Mouse (Mus musculus) hindbrain, postnatal 0 days (tissue): ENCODE data around the gene Anks1. TPM values are rescaled to one million over a fixed set of nuclear protein-coding genes. Genes with fewer than 3 reads are reported as not detected.
"Not testable (repeated sequence)": the region's sequence is repeated elsewhere in the genome, so short reads cannot be mapped to it uniquely, and the experiment has no call there.

Experiments used
- ATAC-seq: fragments of 200-750 bp; cut with Nextera tagmentation; 2 replicates; pipeline ENCODE4 v1.8.0; 2017; ENCODE audit warnings: mild to moderate bottlenecking, moderate TSS enrichment, moderate library complexity
- DNase-seq: peaks from one replicate; pipeline ENCODE4 v3.0.0-alpha.2; 2015; ENCODE audit warnings: low spot score
- H3K27ac ChIP-seq: fragments of 300-500 bp; sonication (generic); 2 replicates; pipeline ENCODE4 v1.5.1; 2014; ENCODE audit warnings: mild to moderate bottlenecking
- H3K27me3 ChIP-seq: fragments of 300-500 bp; sonication (generic); 2 replicates; pipeline ENCODE4 v1.6.1; 2014; ENCODE audit warnings: low read length, mixed read lengths; ENCODE audit not compliant: insufficient read depth
- H3K36me3 ChIP-seq: fragments of 300-500 bp; sonication (generic); 2 replicates; pipeline ENCODE4 v1.6.1; 2014; ENCODE audit warnings: low read length, mixed read lengths; ENCODE audit not compliant: insufficient read depth
- H3K4me1 ChIP-seq: fragments of 300-500 bp; sonication (generic); 2 replicates; pipeline ENCODE4 v1.6.1; 2014; ENCODE audit warnings: antibody characterized with exemption, low read length, mixed read lengths; ENCODE audit not compliant: insufficient read depth
- H3K4me2 ChIP-seq: fragments of 300-500 bp; sonication (generic); 2 replicates; pipeline ENCODE4 v1.6.1; 2014; ENCODE audit warnings: low read depth, mild to moderate bottlenecking, low read length, moderate library complexity, mixed read lengths
- H3K4me3 ChIP-seq: fragments of 300-500 bp; sonication (generic); 2 replicates; pipeline ENCODE4 v1.5.1; 2014; ENCODE audit warnings: low read length
- H3K9ac ChIP-seq: fragments of 300-500 bp; sonication (generic); replicated peaks from 2 replicates; pipeline ENCODE4 v1.6.1; 2014; ENCODE audit warnings: mild to moderate bottlenecking, low read length, moderate library complexity, mixed read lengths
- H3K9me3 ChIP-seq: fragments of 300-500 bp; sonication (generic); 2 replicates; pipeline ENCODE4 v1.6.1; 2016; ENCODE audit warnings: low read length, mixed read lengths
- CTCF ChIP-seq: IDR thresholded peaks from 2 replicates; pipeline ENCODE4 v1.5.1; 2016; ENCODE audit warnings: antibody characterized with exemption, control low read depth, low read depth
- WGBS: fragments of 180-500 bp; shearing (Covaris S2); extraction: QIAGEN DNeasy Blood & Tissue Kit; methylation state at CpG from one replicate; pipeline ENCODE4 v1.1.7; 2014; 5-methylcytosine and 5-hydroxymethylcytosine counted together
- polyA plus RNA-seq: library from polyadenylated mRNA; unstranded; fragments of >200 nt; fragmentation: Nextera tagmentation; extraction: Ambion mirVana; gene quantifications from 2 replicates; pipeline ENCODE4 v1.2.1, GENCODE M21; 2015
- total RNA-seq: library from RNA; depleted of rRNA; stranded (reverse); fragments of >200 nt; gene quantifications from 2 replicates; pipeline ENCODE4 v1.2.3, GENCODE M21; 2014

Anks1 gene
- total and polyA plus RNA-seq, 2 experiments from 2014 or later = 35.8 to 102 TPM

GRCm38 (mm10) chr17:27980391-27980955 lies 71.4 kb downstream of the Anks1 start:
- Histone ChIP-seq H3K4me2 (no peak overlapping the region), H3K4me1 (no peaks in the 10 kb centered on the region), H3K27me3 (no peaks in the 10 kb centered on the region), H3K9ac (no peak overlapping the region), H3K36me3 (peaks cover 25% of the 10 kb centered on the region), H3K4me3 (no peak overlapping the region), H3K27ac (no peak overlapping the region), H3K9me3 (no peaks in the 10 kb centered on the region)
- no peak for DNase-seq
- ATAC-seq = no peak
- TF ChIP-seq CTCF = no peak
- WGBS = 88% methylated on average over 3 of the region's 3 CpGs

DNA sequence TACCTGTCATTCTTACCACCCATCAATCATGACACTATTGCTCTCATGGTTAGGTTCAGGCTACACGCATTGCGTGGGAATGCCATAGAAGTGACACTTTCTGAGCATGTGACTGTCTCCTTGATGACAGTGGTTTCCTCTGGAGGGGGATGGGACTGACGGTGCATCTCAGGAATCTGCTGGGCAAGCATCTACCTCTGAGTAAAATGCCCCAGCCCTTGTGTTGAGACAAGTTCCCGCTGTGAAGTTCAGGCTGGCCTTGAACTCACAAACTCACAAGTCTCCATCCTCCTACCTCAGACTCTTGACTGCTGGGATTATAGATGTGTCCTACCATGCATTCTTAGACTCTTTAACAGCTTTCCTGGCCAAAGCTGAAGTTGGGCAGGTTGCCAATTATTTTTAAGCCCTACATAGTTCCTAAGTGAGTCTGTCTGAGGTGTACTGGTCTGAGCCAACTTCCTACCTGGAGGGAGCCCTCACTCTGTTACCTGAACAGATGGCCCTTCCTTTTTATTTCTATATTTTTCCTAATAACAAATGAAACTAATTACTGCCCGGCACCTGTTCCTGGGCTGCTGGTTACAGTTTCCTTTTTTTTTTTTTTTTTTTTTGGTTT lies 72.5 kb downstream of the Anks1 start:
- H3K9ac ChIP-seq = no peak overlapping the region

GRCm38 (mm10) chr17:27982070-27982457 lies 73.0 kb downstream of the Anks1 start:
- H3K27me3 ChIP-seq = not testable (repeated sequence)
- 84% methylated on average over 13 of the region's 14 CpGs for WGBS

More for the DNA sequence above, 72.5 kb downstream of the Anks1 start:
- Histone ChIP-seq H3K27ac (no peak overlapping the region), H3K4me1 (no peaks in the 10 kb centered on the region), H3K9me3 (no peaks in the 10 kb centered on the region), H3K27me3 (no peaks in the 10 kb centered on the region), H3K36me3 (peaks cover 31% of the 10 kb centered on the region), H3K4me3 (no peak overlapping the region), H3K4me2 (no peak overlapping the region)
- no peak for ATAC-seq
- 82% methylated on average over 5 of the region's 5 CpGs for WGBS
- TF ChIP-seq CTCF = no peak
- no peak for DNase-seq

DNA sequence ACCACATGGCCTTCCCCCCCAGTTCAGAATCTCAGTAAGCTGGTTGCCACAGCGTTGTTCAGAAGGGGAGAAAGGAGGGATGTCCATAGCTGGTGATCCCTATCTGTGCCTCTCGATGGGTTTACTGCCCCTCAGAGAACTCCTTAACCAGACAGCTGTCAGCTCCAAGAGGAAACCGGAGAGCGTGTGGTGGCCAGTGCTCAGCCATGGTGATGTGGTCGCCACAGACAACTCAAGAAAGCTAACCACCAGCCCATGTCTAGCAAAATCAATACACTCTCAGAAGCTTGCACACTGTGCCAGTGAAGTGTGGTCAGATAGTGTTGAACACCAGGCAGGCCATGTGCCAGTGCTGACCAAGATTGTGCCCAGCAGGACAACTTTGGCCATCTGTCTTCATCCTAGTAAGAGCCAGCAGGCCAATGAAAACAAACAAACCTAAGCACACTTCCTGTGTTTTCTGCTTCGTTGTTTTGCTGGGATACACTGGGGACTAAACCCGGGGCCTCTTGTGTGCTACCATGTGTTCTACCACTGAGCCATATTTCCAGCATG lies 73.7 kb downstream of the Anks1 start:
- H3K4me2 ChIP-seq = no peak overlapping the region
- peak; percentile 41 for DNase-seq

More at GRCm38 (mm10) chr17:27982070-27982457, 73.0 kb downstream of the Anks1 start:
- not testable (repeated sequence) for H3K9ac ChIP-seq, ATAC-seq, H3K4me2 ChIP-seq, H3K9me3 ChIP-seq, DNase-seq, H3K4me3 ChIP-seq, H3K4me1 ChIP-seq, H3K27ac ChIP-seq
- H3K36me3 ChIP-seq = peaks cover 32% of the 10 kb centered on the region

GRCm38 (mm10) chr17:27984421-27984820 lies 75.3 kb downstream of the Anks1 start:
- WGBS = 93% methylated on average over 12 of the region's 12 CpGs
- Histone ChIP-seq H3K4me2 (no peak overlapping the region), H3K9me3 (no peaks in the 10 kb centered on the region), H3K4me1 (no peaks in the 10 kb centered on the region), H3K27me3 (no peaks in the 10 kb centered on the region), H3K9ac (no peak overlapping the region), H3K36me3 (peaks cover 23% of the 10 kb centered on the region; the same call in 1 of the 2 replicates), H3K4me3 (no peak overlapping the region), H3K27ac (no peak overlapping the region)
- DNase-seq (no peak), ATAC-seq (no peak)
- peak; percentile 56 for TF ChIP-seq CTCF

More for the DNA sequence above, 73.7 kb downstream of the Anks1 start:
- H3K4me3 ChIP-seq = no peak overlapping the region
- H3K27me3 ChIP-seq = no peaks in the 10 kb centered on the region
- 70% methylated on average over 7 of the region's 7 CpGs for WGBS
- no peaks in the 10 kb centered on the region for H3K4me1 ChIP-seq
- H3K36me3 ChIP-seq = peaks cover 31% of the 10 kb centered on the region
- H3K27ac ChIP-seq = no peak overlapping the region
- ATAC-seq = no peak
- TF ChIP-seq CTCF = no peak
- H3K9me3 ChIP-seq = no peaks in the 10 kb centered on the region
- no peak overlapping the region for H3K9ac ChIP-seq

GRCm38 (mm10) chr17:27986106-27986505 lies 77.0 kb downstream of the Anks1 start:
- TF ChIP-seq CTCF = no peak
- Histone ChIP-seq H3K36me3 (peaks cover 27% of the 10 kb centered on the region; the same call in 1 of the 2 replicates), H3K4me2 (no peak overlapping the region), H3K9me3 (no peaks in the 10 kb centered on the region), H3K4me1 (no peaks in the 10 kb centered on the region), H3K27me3 (no peaks in the 10 kb centered on the region), H3K4me3 (no peak overlapping the region), H3K9ac (no peak overlapping the region), H3K27ac (no peak overlapping the region)
- DNase-seq = no peak
- ATAC-seq = no peak
- 90% methylated on average over 19 of the region's 19 CpGs for WGBS
